In genomic region chr7:123084180-123084691, GRCm38 (mm10) we compare ENCODE assay signal across 9 mouse cellular contexts. TPM values are rescaled to one million over a fixed set of nuclear protein-coding genes. Genes with fewer than 3 reads are reported as not detected.
DNase-seq lines count a peak whose midpoint lies in the region; ATAC-seq lines count a peak whose summit lies in the region.
"Had no signal": no experiment of that assay in that cellular context is flagged by ENCODE, and none has a peak within 500 bp of the region (broad histone marks: within the 10 kb centered on the region; RNA-seq: fewer than 3 reads in every experiment).

No protein-coding gene starts in this region.

- no peaks in the 10 kb centered on the region for H3K36me3 ChIP-seq in hindbrain, embryonic 16.5 days (ENCODE audit: control insufficient read depth, insufficient read depth, low read length)
- no peaks in the 10 kb centered on the region for H3K36me3 ChIP-seq in midbrain, embryonic 11.5 days (ENCODE audit: control insufficient read depth, insufficient read depth, low read length)
- H3K36me3 ChIP-seq in stomach, embryonic 16.5 days (ENCODE audit: control insufficient read depth, insufficient read depth, low read length), result no peaks in the 10 kb centered on the region
- H3K36me3 ChIP-seq: liver, embryonic 13.5 days had no signal

- peak overlapping the region; percentile 54 for H3K4me2 ChIP-seq in hindbrain, embryonic 16.5 days (ENCODE audit: low read length)
- peak overlapping the region; percentile 38 for H3K4me2 ChIP-seq in midbrain, embryonic 11.5 days
- peak overlapping the region; percentile 23 for H3K4me2 ChIP-seq in stomach, embryonic 16.5 days (ENCODE audit: low read depth, low read length)
- H3K4me2 ChIP-seq: liver, embryonic 13.5 days had no signal

- 1% methylated on average over 7 of the region's 7 CpGs for WGBS in hindbrain, embryonic 16.5 days
- WGBS in midbrain, embryonic 11.5 days, result 15% methylated on average over 7 of the region's 7 CpGs
- 6% methylated on average over 7 of the region's 7 CpGs for WGBS in stomach, embryonic 16.5 days

- peak overlapping the region; percentile 9; the same call in 1 of the 2 replicates for H3K9ac ChIP-seq in hindbrain, embryonic 16.5 days (ENCODE audit: low read depth, low read length)
- peak overlapping the region; percentile 27 for H3K9ac ChIP-seq in midbrain, embryonic 11.5 days (ENCODE audit: low read length)
- no peak overlapping the region for H3K9ac ChIP-seq in stomach, embryonic 16.5 days (ENCODE audit: low read length)
- H3K9ac ChIP-seq: liver, embryonic 13.5 days had no signal

- peak; percentile 67 to 80 for DNase-seq in adrenal gland, adult (ENCODE audit: inconsistent age in 2 of 2, low spot score in 1 of 2)
- no peak for DNase-seq in adrenal gland, postnatal 4 days (ENCODE audit: low spot score in 2 of 2)
- peak; percentile 85 to 86 for DNase-seq in cerebellum, postnatal 10 days
- peak; percentile 79 to 84 for DNase-seq in frontal cortex, postnatal 36 days (ENCODE audit: low spot score in 2 of 2)
- DNase-seq in layer of hippocampus, postnatal 25 days (ENCODE audit: extremely low spot score in 1 of 2, low spot score in 1 of 2), result peak; percentile 54 to 59
- peak; percentile 92 for DNase-seq in midbrain, embryonic 11.5 days (ENCODE audit: low spot score, missing footprints)
- DNase-seq: liver, embryonic 13.5 days had no signal

- peaks cover 29% of the 10 kb centered on the region for H3K4me1 ChIP-seq in hindbrain, embryonic 16.5 days (ENCODE audit: control insufficient read depth, insufficient read depth, low read depth, low read length)
- H3K4me1 ChIP-seq in midbrain, embryonic 11.5 days (ENCODE audit: control insufficient read depth, insufficient read depth, low read length), result peaks cover 17% of the 10 kb centered on the region
- peaks cover 9% of the 10 kb centered on the region for H3K4me1 ChIP-seq in stomach, embryonic 16.5 days (ENCODE audit: control insufficient read depth, insufficient read depth, low read length)

- peak overlapping the region; percentile 15 for H3K4me3 ChIP-seq in hindbrain, embryonic 16.5 days (ENCODE audit: low read length)
- no peak overlapping the region for H3K4me3 ChIP-seq in midbrain, embryonic 11.5 days (ENCODE audit: low read depth, low read length)
- no peak overlapping the region for H3K4me3 ChIP-seq in stomach, embryonic 16.5 days (replicated peaks; ENCODE audit: low read length)
- H3K4me3 ChIP-seq: liver, embryonic 13.5 days had no signal

- ATAC-seq in hindbrain, embryonic 16.5 days, result peak; percentile 94
- peak; percentile 88 for ATAC-seq in midbrain, embryonic 11.5 days (ENCODE audit: low FRiP score)
- peak; percentile 49; the same call in 1 of the 2 replicates for ATAC-seq in stomach, embryonic 16.5 days (ENCODE audit: insufficient read depth, low FRiP score)

- peak overlapping the region; percentile 84 for H3K27ac ChIP-seq in hindbrain, embryonic 16.5 days (ENCODE audit: low read depth, low read length)
- peak overlapping the region; percentile 47 for H3K27ac ChIP-seq in midbrain, embryonic 11.5 days (ENCODE audit: low read depth, low read length)
- no peak overlapping the region for H3K27ac ChIP-seq in stomach, embryonic 16.5 days (ENCODE audit: low read length)
- H3K27ac ChIP-seq: liver, embryonic 13.5 days had no signal

- no peaks in the 10 kb centered on the region for H3K9me3 ChIP-seq in hindbrain, embryonic 16.5 days (ENCODE audit: control insufficient read depth, low read length)
- no peaks in the 10 kb centered on the region for H3K9me3 ChIP-seq in midbrain, embryonic 11.5 days (ENCODE audit: control insufficient read depth, low read length)
- no peaks in the 10 kb centered on the region for H3K9me3 ChIP-seq in stomach, embryonic 16.5 days (replicated peaks; ENCODE audit: control insufficient read depth, low read length)
- H3K9me3 ChIP-seq: liver, embryonic 13.5 days had no signal

- no peaks in the 10 kb centered on the region for H3K27me3 ChIP-seq in hindbrain, embryonic 16.5 days (replicated peaks; ENCODE audit: control insufficient read depth, insufficient read depth, low read length)
- no peaks in the 10 kb centered on the region for H3K27me3 ChIP-seq in midbrain, embryonic 11.5 days (ENCODE audit: control insufficient read depth, insufficient read depth, low read length)
- no peaks in the 10 kb centered on the region for H3K27me3 ChIP-seq in stomach, embryonic 16.5 days (ENCODE audit: control insufficient read depth, insufficient read depth, low read length)
- H3K27me3 ChIP-seq: liver, embryonic 13.5 days had no signal

RNA-seq across cellular contexts. Expression of gene Tnrc6a, which starts 39.4 kb away (rescaled TPM):
- 10 to 100 TPM; 70.3 to 76.4 TPM for total RNA-seq in adrenal gland, postnatal 4 days (2021)
- 37.3 and 38.8 TPM in 2 replicates for polyA plus RNA-seq in hindbrain, embryonic 16.5 days (2015; fragmentation: Nextera tagmentation; extraction: Ambion mirVana)
- total RNA-seq in layer of hippocampus, postnatal 25 days (2021), result 10 to 100 TPM; 37.6 to 48.7 TPM
- polyA plus RNA-seq in midbrain, embryonic 11.5 days (2014; fragmentation: Nextera tagmentation; extraction: Ambion mirVana), result 44.7 and 57.8 TPM in 2 replicates
- polyA plus RNA-seq in stomach, embryonic 16.5 days (2015; fragmentation: Nextera tagmentation; extraction: Ambion mirVana), result 32.9 and 42.3 TPM in 2 replicates

Comparison
In these comparisons a context has a peak if more than half of its experiments do, and no peak if none do; other contexts are left out.
1. DNase-seq: peak in adrenal gland, adult (2 of 2), cerebellum, postnatal 10 days (2 of 2), frontal cortex, postnatal 36 days (2 of 2), layer of hippocampus, postnatal 25 days (2 of 2) and midbrain, embryonic 11.5 days (single experiment); none in adrenal gland, postnatal 4 days (0 of 2).
2. Peak in every context shown above with its lines, with median percentiles within 50 percentile points of each other: ATAC-seq and H3K4me2 ChIP-seq.